9 mouse cellular contexts compared by ENCODE assay signal in the genomic region with DNA sequence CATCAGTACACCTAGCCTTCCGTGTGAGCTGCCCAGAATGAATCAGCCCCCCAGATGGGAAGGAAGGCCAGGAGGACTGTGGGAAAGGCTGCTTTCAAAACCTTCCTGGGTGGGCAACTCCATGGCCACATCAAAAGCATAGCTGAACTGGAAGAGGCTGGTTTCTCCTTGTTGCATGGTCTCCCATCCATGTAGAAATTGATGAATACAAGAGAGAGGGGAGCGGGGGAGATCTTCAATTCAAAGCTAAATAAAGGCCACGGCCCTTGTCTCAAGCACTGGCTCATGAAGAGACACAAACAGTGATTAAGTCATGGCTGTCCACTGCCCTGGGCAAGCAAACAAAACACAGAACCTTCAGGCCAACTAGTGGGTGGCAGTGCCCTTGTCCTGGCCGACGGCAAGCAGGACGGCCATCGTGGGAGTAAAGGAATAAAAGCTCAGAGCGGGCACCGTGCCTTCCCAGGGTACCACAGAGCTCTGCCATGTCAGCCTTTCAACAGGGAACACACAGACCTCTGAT.
DNase-seq lines count a peak whose midpoint lies in the region; ATAC-seq lines count a peak whose summit lies in the region.
"Had no signal": no experiment of that assay in that cellular context is flagged by ENCODE, and none has a peak within 500 bp of the region (broad histone marks: within the 10 kb centered on the region; RNA-seq: fewer than 3 reads in every experiment).

No protein-coding gene starts in this region.

- no peak overlapping the region for H3K4me2 ChIP-seq in forebrain, embryonic 16.5 days (ENCODE audit: low read length)
- no peak overlapping the region for H3K4me2 ChIP-seq in midbrain, embryonic 11.5 days
- H3K4me2 ChIP-seq in heart, embryonic 11.5 days: no peak overlapping the region
- H3K4me2 ChIP-seq: lung, embryonic 14.5 days had no signal

- H3K9ac ChIP-seq in forebrain, embryonic 16.5 days (replicated peaks; ENCODE audit: low read depth, low read length): no peak overlapping the region; the same call in 1 of the 2 replicates
- no peak overlapping the region for H3K9ac ChIP-seq in midbrain, embryonic 11.5 days (ENCODE audit: low read length)
- no peak overlapping the region for H3K9ac ChIP-seq in heart, embryonic 11.5 days (ENCODE audit: low read depth, low read length)
- H3K9ac ChIP-seq: lung, embryonic 14.5 days had no signal

- 22% methylated on average over 9 of the region's 9 CpGs for WGBS in forebrain, embryonic 16.5 days
- WGBS in midbrain, embryonic 11.5 days: 31% methylated on average over 9 of the region's 9 CpGs
- 88% methylated on average over 9 of the region's 9 CpGs for WGBS in heart, embryonic 11.5 days (ENCODE audit: insufficient replicate concordance)

- H3K36me3 ChIP-seq in forebrain, embryonic 16.5 days (ENCODE audit: control insufficient read depth, insufficient read depth): no peaks in the 10 kb centered on the region
- peaks cover 6% of the 10 kb centered on the region; the same call in 1 of the 2 replicates for H3K36me3 ChIP-seq in midbrain, embryonic 11.5 days (ENCODE audit: control insufficient read depth, insufficient read depth, low read length)
- H3K36me3 ChIP-seq in heart, embryonic 11.5 days (ENCODE audit: control insufficient read depth, insufficient read depth, low read length): no peaks in the 10 kb centered on the region

- peak; percentile 32 for DNase-seq in right cerebral cortex, postnatal 4 days
- no peak for DNase-seq in right cerebral cortex, adult 2 months (ENCODE audit: low spot score in 2 of 2)
- peak; percentile 92 for DNase-seq in midbrain, embryonic 11.5 days (ENCODE audit: low spot score, missing footprints)
- DNase-seq in frontal cortex, postnatal 10 days (ENCODE audit: low spot score in 2 of 2): no peak
- no peak for DNase-seq in urinary bladder, postnatal 10 days (ENCODE audit: low spot score)
- DNase-seq: lung, embryonic 14.5 days; thymus, postnatal 14 days had no signal

- ATAC-seq in forebrain, embryonic 16.5 days: peak; percentile 41
- no peak for ATAC-seq in midbrain, embryonic 11.5 days (ENCODE audit: low FRiP score)
- no peak for ATAC-seq in heart, embryonic 11.5 days (replicated peaks; ENCODE audit: insufficient number of reproducible peaks, low FRiP score, low TSS enrichment)

- no peak overlapping the region for H3K4me3 ChIP-seq in forebrain, embryonic 16.5 days (replicated peaks; ENCODE audit: low read length)
- no peak overlapping the region for H3K4me3 ChIP-seq in midbrain, embryonic 11.5 days (ENCODE audit: low read depth, low read length)
- H3K4me3 ChIP-seq in heart, embryonic 11.5 days (ENCODE audit: low read depth, low read length): no peak overlapping the region

- no peaks in the 10 kb centered on the region for H3K27me3 ChIP-seq in forebrain, embryonic 16.5 days (replicated peaks; ENCODE audit: control insufficient read depth, insufficient read depth, low read length)
- no peaks in the 10 kb centered on the region for H3K27me3 ChIP-seq in midbrain, embryonic 11.5 days (ENCODE audit: control insufficient read depth, insufficient read depth, low read length)
- no peaks in the 10 kb centered on the region for H3K27me3 ChIP-seq in heart, embryonic 11.5 days (ENCODE audit: control insufficient read depth, insufficient read depth, low read length)

- H3K4me1 ChIP-seq in forebrain, embryonic 16.5 days (replicated peaks; ENCODE audit: control insufficient read depth, insufficient read depth, low read length): peaks cover 59% of the 10 kb centered on the region
- H3K4me1 ChIP-seq in midbrain, embryonic 11.5 days (ENCODE audit: control insufficient read depth, insufficient read depth, low read length): peaks cover 73% of the 10 kb centered on the region
- H3K4me1 ChIP-seq in heart, embryonic 11.5 days (ENCODE audit: control insufficient read depth, insufficient read depth, low read length): peaks cover 46% of the 10 kb centered on the region

- H3K9me3 ChIP-seq in forebrain, embryonic 16.5 days (ENCODE audit: control insufficient read depth, low read length): no peaks in the 10 kb centered on the region
- no peaks in the 10 kb centered on the region for H3K9me3 ChIP-seq in midbrain, embryonic 11.5 days (ENCODE audit: control insufficient read depth, low read length)
- no peaks in the 10 kb centered on the region for H3K9me3 ChIP-seq in heart, embryonic 11.5 days (replicated peaks; ENCODE audit: control insufficient read depth, low read length)

- H3K27ac ChIP-seq in forebrain, embryonic 16.5 days (ENCODE audit: low read length): peak overlapping the region; percentile 19
- peak overlapping the region; percentile 97 for H3K27ac ChIP-seq in midbrain, embryonic 11.5 days (ENCODE audit: low read depth, low read length)
- no peak overlapping the region for H3K27ac ChIP-seq in heart, embryonic 11.5 days (ENCODE audit: low read depth, low read length)

Comparison
In these comparisons a context has a peak if more than half of its experiments do, and no peak if none do; other contexts are left out.
1. DNase-seq: peak in right cerebral cortex, postnatal 4 days (single experiment) and midbrain, embryonic 11.5 days (single experiment); none in right cerebral cortex, adult 2 months (0 of 2), frontal cortex, postnatal 10 days (0 of 2) and urinary bladder, postnatal 10 days (single experiment).